Mouse (Mus musculus): ENCODE data around the gene Hjurp.
"Not testable (repeated sequence)": the region's sequence is repeated elsewhere in the genome, so short reads cannot be mapped to it uniquely, and the experiment has no call there.

Hjurp gene

DNA sequence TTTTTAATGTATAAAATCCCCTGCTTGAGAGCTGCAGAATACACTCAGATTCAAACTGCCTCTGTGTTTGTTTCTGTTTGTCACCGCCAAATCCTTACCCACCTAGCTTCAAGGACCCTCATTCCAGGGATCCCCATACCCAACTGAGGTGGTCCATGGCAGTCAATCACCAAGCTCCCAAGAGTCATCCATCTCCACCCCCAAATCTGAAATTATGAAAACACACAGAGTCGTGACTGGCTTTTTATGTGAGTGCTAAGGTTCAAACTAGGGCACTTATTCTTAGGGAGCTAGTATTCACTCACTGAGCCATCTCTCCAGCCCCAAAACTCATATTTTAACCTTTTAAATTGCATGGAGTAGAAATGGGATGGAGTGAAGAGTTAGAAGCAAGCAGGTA, 52.1 kb downstream of the Hjurp start:
- DNase-seq (ENCODE audit: low read depth in 1 of 2, low spot score in 2 of 2): not testable (repeated sequence)

DNA sequence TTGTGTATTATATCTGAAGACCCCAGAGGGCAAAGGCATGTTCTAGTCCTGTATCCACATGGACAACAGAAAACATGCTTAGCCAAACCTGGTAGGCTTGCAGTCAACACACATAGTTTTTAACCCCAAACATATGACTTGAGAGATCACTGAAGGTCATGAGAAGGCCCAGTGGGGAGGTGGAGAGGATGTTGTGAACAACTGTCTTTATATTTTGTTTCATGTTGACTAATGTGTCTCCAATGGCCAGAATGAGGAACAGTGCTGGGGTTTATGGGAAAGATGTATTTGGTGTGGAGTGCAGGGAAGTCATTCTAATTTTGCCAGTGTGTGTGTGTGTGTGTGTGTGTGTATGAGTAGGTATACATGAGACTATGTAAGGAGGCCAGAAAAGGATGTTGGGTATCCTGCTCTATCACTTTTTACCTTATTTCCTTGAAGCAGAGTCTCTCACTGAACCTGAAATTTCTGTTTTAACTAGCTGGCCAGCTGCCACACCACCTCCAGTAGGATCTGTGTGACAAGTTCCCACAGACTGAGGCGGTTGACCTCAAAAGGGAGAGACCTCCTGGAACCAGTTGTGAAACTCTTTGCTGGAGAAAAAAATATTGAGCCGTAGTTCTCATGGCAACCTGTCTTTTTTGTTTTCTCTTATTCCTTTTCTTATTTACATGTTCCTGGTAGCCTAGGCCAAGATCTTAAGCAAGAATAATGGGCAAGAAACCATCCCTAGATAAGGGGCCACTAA, 53.2 kb downstream of the Hjurp start:
- DNase-seq (ENCODE audit: low read depth in 1 of 2, low spot score in 2 of 2): no peak

GRCm38 (mm10) chr1:88223591-88223990, 53.8 kb downstream of the Hjurp start:
- DNase-seq (ENCODE audit: low read depth in 1 of 2, low spot score in 2 of 2): peak in 1 of 2 experiments; percentile 22

DNA sequence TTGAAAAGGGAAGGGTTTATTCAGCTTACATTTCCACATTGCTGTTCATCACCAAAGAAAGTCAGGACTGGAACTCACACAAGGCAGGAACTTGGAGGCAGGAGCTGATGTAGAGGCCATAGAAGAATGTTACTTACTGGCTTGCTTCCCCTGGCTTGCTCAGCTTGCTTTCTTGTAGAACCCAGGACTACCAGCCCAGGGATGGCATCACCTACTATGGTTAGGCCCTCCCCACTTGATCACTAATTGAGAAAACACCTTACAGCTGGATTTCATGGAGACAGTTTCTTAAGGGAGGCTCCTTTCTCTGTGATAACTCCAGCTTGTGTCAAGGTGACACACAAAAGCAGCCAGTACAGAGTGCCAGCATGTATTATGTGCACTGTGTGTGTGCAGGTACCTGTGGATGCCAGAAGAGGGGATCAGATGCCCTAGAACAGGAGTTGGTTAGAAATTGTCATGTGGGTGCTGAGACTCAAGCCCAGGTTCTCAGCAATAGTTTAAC, 54.4 kb downstream of the Hjurp start:
- peak in 1 of 2 experiments; percentile 16 for DNase-seq (ENCODE audit: low read depth in 1 of 2, low spot score in 2 of 2)

DNA sequence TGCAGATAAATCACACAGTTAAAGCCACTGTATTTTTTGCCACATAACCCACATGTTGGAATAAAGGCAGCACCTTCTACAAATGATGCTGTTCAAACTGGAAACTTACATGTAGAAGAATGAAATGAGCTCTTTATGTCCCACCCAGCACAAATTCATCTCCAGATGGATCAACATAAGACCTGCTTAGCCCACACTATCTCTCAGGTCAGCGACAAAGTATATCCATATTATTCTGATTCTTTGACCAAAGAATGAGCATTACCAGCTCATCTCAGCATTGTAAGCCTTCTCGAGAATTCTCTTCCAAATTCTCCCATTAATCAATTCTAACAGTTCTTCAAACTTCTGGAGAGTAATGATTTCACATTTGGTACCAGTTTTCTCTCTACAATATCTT, 55.2 kb downstream of the Hjurp start:
- no peak for DNase-seq (ENCODE audit: low read depth in 1 of 2, low spot score in 2 of 2)

- DNase-seq (ENCODE audit: low read depth in 1 of 2, low spot score in 2 of 2): no peak
Observed at GRCm38 (mm10) chr1:88220336-88220735, 57.1 kb downstream of the Hjurp start.

DNA sequence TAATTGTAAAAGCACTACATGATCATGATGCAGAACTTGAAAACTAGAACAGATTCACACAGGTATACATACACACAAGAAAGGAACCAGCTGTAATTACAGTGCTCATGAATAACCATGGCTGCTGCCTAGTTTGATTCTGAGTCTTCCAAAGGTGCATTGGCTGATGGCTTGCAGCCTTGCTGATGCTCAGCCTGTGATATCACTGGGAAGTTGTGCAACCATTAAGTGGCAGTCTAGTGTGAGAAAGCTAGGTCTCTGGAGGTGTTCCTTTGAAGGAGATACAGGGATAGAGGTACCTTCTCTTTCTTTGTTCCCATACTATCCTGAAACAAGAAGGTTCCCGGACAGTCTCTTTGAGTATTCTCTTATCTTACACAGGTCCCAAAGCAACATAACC, 58.4 kb downstream of the Hjurp start:
- no peak for DNase-seq (ENCODE audit: low read depth in 1 of 2, low spot score in 2 of 2)

- DNase-seq (ENCODE audit: low read depth in 1 of 2, low spot score in 2 of 2): no peak
Observed at GRCm38 (mm10) chr1:88218591-88218990, 58.8 kb downstream of the Hjurp start.

DNA sequence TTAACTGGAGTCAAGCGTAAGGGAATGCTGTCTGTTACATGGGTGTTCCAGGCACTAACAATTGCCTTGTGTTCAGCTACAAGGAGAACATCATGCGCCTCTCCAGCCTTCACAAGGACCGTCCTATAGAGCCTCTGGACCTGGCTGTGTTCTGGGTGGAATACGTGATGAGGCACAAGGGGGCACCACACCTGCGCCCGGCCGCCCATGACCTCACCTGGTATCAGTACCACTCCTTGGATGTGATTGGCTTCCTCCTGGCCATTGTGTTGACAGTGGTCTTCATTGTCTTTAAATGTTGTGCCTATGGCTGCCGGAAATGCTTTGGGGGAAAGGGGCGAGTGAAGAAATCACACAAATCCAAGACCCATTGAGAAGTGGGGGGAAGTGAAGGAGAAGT, 59.4 kb downstream of the Hjurp start:
- peak in 1 of 2 experiments; percentile 11 for DNase-seq (ENCODE audit: low read depth in 1 of 2, low spot score in 2 of 2)

- DNase-seq (ENCODE audit: low read depth in 1 of 2, low spot score in 2 of 2): no peak
Observed at GRCm38 (mm10) chr1:88217576-88217975, 59.9 kb downstream of the Hjurp start.

DNA sequence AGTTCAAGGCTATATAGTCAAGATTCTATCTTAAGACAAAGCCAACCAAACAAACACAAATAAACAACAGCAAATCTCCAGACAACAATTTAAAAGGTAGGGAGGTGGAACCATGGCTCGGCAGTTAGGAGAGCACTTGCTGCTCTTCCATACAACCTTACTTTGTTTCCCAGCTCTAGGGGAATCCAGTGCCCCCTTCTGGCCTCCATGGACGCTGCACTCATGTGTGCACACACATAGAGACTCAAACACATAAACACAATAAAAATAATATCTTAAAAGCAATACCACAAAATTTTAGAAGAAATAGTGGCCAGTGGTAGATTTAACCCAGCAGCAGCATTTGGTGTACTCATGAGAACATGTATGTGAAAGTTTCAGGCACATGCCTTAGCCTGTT, 60.3 kb downstream of the Hjurp start:
- no peak for DNase-seq (ENCODE audit: low read depth in 1 of 2, low spot score in 2 of 2)

GRCm38 (mm10) chr1:88216551-88216950, 60.9 kb downstream of the Hjurp start:
- DNase-seq (ENCODE audit: low read depth in 1 of 2, low spot score in 2 of 2): no peak

GRCm38 (mm10) chr1:88215466-88216380, 61.7 kb downstream of the Hjurp start:
- DNase-seq (ENCODE audit: low read depth in 1 of 2, low spot score in 2 of 2): no peak

DNA sequence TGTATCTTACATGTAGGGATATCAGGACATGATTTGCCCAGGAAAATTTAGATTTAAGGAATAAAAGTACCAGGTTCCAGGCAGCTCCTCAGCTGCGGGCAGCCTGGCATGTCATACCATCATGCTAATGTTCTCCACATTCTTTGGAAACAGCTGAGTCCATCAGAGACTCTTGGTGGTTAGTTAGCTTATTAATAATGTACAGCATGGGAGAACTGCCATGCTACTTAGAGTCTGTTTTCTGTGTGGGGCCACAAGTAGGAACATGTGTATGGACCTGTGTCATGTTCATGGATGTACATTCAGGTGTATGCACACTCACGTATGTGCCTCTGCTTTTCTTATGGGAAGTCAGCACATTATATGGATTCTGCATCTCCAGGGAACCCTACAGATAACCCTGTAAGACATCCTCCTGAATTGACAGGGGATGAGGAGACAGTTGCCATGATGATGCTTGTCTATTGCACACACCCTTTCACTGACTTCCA, 62.9 kb downstream of the Hjurp start:
- no peak for DNase-seq (ENCODE audit: low read depth in 1 of 2, low spot score in 2 of 2)

DNA sequence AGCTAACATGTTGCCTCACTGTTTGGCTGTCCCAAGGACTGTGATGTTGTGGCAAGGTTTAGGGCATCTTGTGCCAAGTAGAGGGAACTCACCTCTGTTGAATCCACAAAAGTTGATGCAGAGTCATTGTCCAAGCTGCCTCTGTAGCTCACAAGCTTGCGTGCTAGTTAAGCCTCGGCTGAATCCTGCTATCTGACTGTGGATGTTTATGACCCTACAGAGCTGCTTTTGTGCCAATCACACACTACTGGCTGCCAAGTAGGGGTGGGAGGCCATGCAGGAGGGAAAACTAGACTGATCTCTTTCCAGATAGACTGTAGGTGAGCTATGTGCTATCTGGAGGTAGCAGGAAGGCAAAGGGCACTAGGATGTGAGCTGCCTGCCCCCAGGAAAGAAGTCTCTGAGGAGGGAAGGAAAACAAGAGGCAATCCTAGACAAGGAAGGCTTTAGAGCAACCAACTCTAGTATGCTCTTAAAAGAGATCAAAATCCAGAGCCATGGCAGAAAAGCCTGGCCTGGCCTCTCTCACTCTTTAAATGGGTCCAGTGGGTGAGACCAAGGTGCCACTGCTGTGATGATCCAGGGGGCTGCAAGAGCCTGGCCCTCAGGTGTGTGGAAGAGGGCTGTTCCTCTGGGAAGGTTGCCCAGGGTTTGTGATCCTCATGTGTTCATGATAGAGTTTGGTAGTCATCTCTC, 63.5 kb downstream of the Hjurp start:
- DNase-seq (ENCODE audit: low read depth in 1 of 2, low spot score in 2 of 2): no peak

GRCm38 (mm10) chr1:88213061-88213460, 64.4 kb downstream of the Hjurp start:
- DNase-seq (ENCODE audit: low read depth in 1 of 2, low spot score in 2 of 2): no peak

All from monocyte, adult 2 months (primary cell).